Mouse (Mus musculus): ENCODE data around the gene BC017158. TPM values are rescaled to one million over a fixed set of nuclear protein-coding genes. Genes with fewer than 3 reads are reported as not detected.

Gene BC017158
- total RNA-seq, 2 experiments from 2014 or later = 23.5 to 26.3 TPM

DNA sequence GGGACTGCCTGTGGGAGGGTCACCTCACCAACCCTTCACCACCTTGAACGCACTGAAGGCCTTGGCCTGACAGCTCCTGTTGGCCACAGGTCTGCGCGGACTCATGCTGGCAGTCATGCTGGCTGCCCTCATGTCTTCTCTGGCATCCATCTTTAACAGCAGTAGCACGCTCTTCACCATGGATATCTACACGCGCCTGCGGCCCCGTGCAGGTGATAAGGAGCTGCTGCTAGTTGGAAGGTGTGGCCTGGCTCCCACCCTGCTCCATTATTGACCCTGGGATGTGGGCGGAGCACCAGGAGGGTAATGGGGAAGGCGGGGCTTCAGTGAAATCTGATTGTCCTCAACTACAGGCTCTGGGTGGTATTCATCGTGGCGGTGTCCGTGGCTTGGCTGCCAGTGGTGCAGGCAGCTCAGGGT lies 27.5 kb downstream of the BC017158 start:
- intact Hi-C loops (cut with DNase I) = no loop called here
- DNase-seq (ENCODE audit: low spot score in 2 of 2) = no peak

DNA sequence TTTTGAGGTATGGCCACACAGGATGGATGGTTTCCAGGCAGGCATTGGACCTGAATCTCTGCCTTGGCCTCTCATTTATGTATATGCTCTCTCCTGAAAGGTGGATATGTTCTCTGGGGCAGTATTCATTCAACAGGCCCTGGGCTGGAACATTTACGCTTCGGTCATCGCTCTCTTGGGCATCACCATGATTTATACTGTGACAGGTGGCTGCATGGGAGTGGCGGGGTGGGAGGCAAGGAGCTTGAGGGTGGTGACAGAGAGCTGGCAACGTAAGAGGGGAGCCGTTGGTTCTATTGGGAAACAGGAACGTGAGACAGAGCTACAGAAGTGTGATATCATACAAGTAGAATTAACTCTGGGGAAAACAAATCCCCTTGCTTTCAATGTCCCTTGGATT lies 30.2 kb downstream of the BC017158 start:
- DNase-seq (ENCODE audit: low spot score in 2 of 2) = no peak
- intact Hi-C loops (cut with DNase I) = no loop called here

DNA sequence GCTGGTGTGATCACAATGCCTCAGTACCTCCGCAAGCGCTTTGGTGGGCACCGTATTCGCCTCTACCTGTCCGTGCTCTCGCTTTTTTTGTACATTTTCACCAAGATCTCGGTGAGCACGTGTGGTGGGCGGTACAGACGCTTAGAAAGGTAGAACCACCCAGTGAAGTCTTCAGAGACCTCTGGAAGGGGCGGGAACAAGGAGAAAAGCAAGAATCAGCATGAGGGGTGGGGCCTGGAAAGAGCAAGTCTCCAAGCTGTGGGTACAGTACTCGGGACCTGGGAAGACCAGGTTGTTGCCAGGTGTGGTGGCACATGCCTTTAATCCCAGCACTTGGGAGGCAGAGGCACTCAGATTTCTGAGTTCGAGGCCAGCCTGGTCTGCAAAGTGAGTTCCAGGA lies 30.6 kb downstream of the BC017158 start:
- intact Hi-C loops (cut with DNase I) = no loop called here
- DNase-seq (ENCODE audit: low spot score in 2 of 2) = no peak

- intact Hi-C loops (cut with DNase I) = no loop called here
- no peak for DNase-seq (ENCODE audit: low spot score in 2 of 2)
These were observed 31.9 kb downstream of the BC017158 start for GRCm38 (mm10) chr7:128266056-128266455.

- no peak for DNase-seq (ENCODE audit: low spot score in 2 of 2)
- intact Hi-C loops (cut with DNase I) = no loop called here
These were observed 32.6 kb downstream of the BC017158 start, which contains the start of gene Slc5a2 for GRCm38 (mm10) chr7:128265411-128265810. Gene Slc5a2 (plus strand): TSS chr7:128265657.

DNA sequence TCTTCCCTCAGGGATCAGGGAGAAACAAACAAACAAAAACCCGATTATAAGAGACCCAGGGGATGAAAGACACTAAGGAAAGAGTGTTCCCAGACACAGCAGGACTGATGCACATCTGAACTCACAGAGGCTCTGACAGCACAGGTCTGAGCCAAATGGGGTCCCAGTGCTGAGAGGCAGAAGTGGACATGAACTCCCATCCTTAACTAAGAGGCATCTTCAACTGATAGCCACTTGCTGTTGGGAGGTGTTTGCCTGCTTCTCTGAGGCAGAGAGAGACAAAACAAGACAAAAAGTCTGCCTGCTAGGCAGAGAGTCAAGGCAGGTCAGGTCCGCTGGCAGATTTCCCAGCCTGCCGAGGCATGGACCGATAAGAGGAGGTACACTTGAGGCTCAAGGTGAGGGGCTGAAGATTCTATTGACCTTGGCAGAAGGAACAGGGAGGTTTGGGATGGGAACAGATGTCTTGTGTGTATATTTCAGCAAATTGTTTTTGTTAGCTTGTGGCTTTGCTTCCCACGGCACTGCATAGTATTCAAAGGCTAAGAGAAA lies 41.1 kb downstream of the BC017158 start:
- DNase-seq (ENCODE audit: low spot score in 2 of 2) = no peak
- intact Hi-C loops (cut with DNase I) = no loop called here

GRCm38 (mm10) chr7:128255757-128256156 lies 42.2 kb downstream of the BC017158 start:
- no peak for DNase-seq (ENCODE audit: low spot score in 2 of 2)
- intact Hi-C loops (cut with DNase I) = no loop called here

DNA sequence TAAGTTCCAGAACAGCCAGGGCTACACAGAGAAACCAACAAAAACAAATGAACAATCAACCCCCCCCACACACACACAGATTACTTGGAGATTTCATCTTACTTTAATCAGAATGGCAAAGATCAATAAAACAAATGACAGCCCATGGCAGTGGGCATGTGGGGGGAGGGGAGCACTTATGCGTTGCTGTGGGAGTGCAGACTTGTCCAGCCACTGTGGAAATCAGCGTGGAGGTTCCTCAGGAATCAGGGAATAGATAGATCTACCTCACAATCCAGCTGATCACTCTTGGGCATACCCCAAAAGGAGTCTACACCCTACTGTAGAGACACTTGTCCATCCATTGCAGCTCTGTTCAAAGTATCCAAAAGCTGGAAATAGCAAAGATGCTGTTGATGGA lies 43.0 kb downstream of the BC017158 start:
- intact Hi-C loops (cut with DNase I) = no loop called here

GRCm38 (mm10) chr7:128252609-128253008 lies 45.4 kb downstream of the BC017158 start:
- peak; percentile 78 to 84 for DNase-seq (ENCODE audit: low spot score in 2 of 2)
- intact Hi-C loops (cut with DNase I) = no loop called here

More for the DNA sequence above, 43.0 kb downstream of the BC017158 start:
- no peak for DNase-seq (ENCODE audit: low spot score in 2 of 2)

DNA sequence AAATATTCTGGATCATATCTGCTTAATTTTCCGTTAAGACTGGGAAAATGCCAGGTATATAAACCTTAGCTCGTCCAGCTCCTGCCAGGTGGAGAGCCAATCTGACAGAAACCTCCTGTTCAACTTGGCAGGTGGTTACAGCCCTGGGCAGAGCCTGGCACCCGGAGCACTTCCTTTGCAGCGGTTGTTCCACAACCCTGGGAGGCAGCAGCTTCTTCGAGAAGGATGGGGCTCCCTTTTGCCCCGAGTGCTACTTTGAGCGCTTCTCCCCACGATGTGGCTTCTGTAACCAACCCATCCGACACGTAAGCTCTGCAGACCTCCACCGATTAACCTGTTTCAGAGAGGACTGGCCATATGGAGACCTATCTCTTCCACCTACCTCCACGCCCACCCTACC lies 46.0 kb downstream of the BC017158 start:
- DNase-seq (ENCODE audit: low spot score in 2 of 2) = no peak
- intact Hi-C loops (cut with DNase I) = no loop called here

GRCm38 (mm10) chr7:128249998-128250397 lies 48.0 kb downstream of the BC017158 start:
- intact Hi-C loops (cut with DNase I) = loop anchor here (5.0 kb wide), 1 partner anchor 47 kb away; the partner anchor contains the start of gene BC017158
- DNase-seq (ENCODE audit: low spot score in 2 of 2) = no peak

- intact Hi-C loops (cut with DNase I) = loop anchor here (5.0 kb wide), 1 partner anchor 49 kb away; the partner anchor contains the start of gene BC017158
- no peak for DNase-seq (ENCODE audit: low spot score in 2 of 2)
These were observed 49.6 kb downstream of the BC017158 start for GRCm38 (mm10) chr7:128248081-128249042.

DNA sequence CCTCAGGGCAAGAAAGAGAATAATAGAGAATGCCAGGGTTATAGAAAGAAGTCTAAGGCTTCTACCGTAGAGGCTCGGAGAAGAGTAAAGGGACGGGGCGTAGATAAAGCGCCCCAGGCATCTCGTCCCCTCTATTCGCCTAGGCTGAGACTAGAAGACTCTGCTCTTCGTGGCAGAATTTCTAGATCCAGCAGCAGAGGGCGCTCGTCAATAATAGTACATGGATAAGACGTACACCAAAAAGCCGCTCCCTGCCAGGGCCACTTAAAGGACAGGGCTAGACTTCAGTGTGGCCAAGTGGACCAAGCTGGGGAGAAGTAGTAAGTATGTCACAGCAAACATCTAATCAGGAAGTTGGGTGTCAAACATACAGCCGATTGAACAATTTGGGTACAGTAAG lies 50.5 kb downstream of the BC017158 start:
- peak; percentile 79 to 84 for DNase-seq (ENCODE audit: low spot score in 2 of 2)
- intact Hi-C loops (cut with DNase I) = loop anchor here (1.0 to 5.0 kb wide), 2 partner anchors 50 to 98 kb away; partner anchors contain the start of gene BC017158

DNA sequence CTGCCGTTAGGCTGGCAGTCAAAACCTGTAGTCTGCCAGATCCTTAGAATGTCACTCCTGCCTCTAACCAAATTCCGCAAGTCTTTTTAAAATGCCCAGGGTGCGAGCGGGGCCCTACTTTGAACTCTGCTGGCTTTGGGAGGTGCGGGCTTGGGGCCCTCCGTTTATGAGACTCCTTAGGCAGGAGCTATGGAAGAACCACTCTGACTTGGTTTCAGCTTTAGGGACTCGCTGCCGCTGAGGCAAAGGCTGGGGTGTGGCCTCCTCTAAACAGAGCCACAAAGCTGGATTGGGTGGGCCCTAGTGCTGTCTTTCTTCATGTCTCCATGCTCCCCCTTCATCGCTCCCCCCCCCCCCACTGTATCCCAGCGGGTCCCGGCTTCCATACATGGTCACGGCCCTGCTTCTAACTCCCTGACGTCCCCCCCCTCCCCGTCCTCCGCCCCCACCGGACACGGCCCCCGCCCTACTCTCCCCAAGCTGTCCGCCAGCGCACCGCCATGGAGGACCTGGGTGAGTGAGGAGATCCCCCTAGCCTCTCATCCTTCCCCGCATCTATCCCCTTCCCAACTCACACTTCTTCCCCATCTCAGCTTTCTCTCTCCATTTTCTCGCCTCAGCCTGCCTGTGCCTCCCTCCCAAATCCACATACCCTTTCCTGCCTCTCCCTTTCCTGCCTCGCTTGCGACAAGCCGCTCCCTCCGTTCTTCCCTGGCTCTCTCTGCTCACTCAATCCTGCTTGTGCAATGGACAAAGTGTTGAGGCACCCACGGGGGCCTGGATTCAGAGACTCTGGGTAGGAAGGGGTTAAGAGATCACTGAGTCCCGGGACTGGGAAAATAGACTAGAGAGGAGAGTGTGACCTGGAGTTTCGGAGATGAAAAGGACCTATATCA lies 51.2 kb downstream of the BC017158 start, which contains the start of gene Tgfb1i1:
Tgfb1i1 (plus strand) TSS at position 317 of the 896 bp plus-strand sequence.
- intact Hi-C loops (cut with DNase I) = loop anchor here (1.0 to 5.0 kb wide), 2 partner anchors 51 to 99 kb away; partner anchors contain the start of gene BC017158
- DNase-seq (ENCODE audit: low spot score in 2 of 2) = peak; percentile 61 to 66

DNA sequence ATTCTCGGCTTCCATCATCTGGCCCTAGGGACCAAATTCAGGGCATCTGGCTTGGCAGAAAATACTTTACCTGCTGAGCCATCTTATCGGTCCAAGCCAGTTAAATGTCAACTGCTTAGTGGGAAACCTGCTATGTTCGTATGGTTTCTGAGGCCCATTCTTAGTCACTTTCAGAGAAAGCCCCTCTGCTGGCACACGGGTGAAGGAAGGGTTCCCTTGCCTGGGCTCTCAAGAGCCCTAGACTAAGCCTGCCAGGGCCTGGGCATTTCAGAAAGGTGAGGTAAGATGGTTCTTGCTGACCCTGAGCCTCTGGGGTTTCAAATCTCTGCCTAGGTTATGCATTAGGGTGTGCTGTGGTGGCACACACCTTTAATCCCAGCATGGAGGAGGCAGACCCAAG lies 52.4 kb downstream of the BC017158 start:
- DNase-seq (ENCODE audit: low spot score in 2 of 2) = no peak
- intact Hi-C loops (cut with DNase I) = loop anchor here (5.0 kb wide), 1 partner anchor 52 kb away; the partner anchor contains the start of gene BC017158

GRCm38 (mm10) chr7:128244410-128245025 lies 53.5 kb downstream of the BC017158 start:
- intact Hi-C loops (cut with DNase I) = loop anchor here (5.0 kb wide), 1 partner anchor 53 kb away; the partner anchor contains the start of gene BC017158
- no peak for DNase-seq (ENCODE audit: low spot score in 2 of 2)

DNA sequence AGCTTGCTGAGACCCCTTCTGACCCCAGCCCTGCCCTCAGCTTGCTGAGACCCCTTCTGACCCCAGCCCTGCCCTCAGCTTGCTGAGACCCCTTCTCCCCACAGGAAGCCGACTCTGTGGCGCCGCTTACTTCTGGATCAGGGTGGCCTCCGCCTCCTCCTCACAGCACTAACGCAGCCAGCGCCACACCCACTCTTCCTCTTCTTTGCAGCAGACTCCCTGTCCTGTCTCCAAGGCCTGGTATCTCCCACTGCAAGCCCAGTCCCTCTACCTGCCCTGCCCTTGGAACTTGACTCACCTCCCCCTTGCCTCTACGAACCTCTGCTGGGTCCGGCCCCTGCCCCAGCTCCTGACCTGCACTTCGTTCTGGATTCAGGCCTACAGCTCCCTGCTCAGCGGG lies 54.0 kb downstream of the BC017158 start:
- intact Hi-C loops (cut with DNase I) = no loop called here

DNA sequence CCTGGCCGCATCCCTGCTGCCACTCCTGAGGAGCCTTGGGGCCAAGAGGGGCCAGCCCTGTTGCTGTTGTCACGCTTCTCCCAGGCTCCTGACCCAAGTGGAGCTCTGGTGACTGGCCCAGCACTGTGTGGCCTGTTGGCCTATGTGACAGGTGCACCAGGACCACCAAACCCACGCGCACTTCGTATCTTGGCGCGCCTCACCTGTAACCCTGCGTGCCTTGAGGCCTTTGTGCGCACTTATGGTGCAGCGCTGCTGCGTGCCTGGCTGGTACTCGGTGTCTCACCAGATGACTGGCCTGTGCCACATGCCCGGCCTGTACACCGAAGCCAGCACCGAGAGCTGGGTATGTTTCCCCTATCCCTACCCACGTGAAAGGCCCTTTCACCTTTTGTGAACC lies 55.6 kb downstream of the BC017158 start:
- intact Hi-C loops (cut with DNase I) = no loop called here
- no peak for DNase-seq (ENCODE audit: low spot score in 2 of 2)

More for the DNA sequence above, 54.0 kb downstream of the BC017158 start:
- DNase-seq (ENCODE audit: low spot score in 2 of 2) = no peak

Measured in left cerebral cortex, postnatal 36 days (tissue).